Comparison of ENCODE assay signal across 25 mouse cellular contexts in genomic region chr14:121469601-121470000, GRCm38 (mm10). TPM values are rescaled to one million over a fixed set of nuclear protein-coding genes. Genes with fewer than 3 reads are reported as not detected.
A peak's percentile ranks its signal among the peaks of the same experiment; 100 is the strongest.
DNase-seq lines count a peak whose midpoint lies in the region; ATAC-seq lines count a peak whose summit lies in the region.
"Had no signal": no experiment of that assay in that cellular context is flagged by ENCODE, and none has a peak within 500 bp of the region (broad histone marks: within the 10 kb centered on the region; RNA-seq: fewer than 3 reads in every experiment).

No protein-coding gene starts in this region.

- no peaks in the 10 kb centered on the region for H3K9me3 ChIP-seq in heart, embryonic 10.5 days
- no peaks in the 10 kb centered on the region for H3K9me3 ChIP-seq in kidney, embryonic 14.5 days (ENCODE audit: control insufficient read depth, low read length)
- H3K9me3 ChIP-seq: embryonic facial prominence, embryonic 13.5 days; embryonic facial prominence, embryonic 15.5 days; forebrain, embryonic 10.5 days; forebrain, embryonic 12.5 days had no signal

- no peak overlapping the region for H3K4me3 ChIP-seq in heart, embryonic 10.5 days
- no peak overlapping the region for H3K4me3 ChIP-seq in kidney, embryonic 14.5 days (ENCODE audit: low read length)
- H3K4me3 ChIP-seq: embryonic facial prominence, embryonic 13.5 days; embryonic facial prominence, embryonic 15.5 days; erythroblast, embryonic 14.5 days; forebrain, embryonic 10.5 days; forebrain, embryonic 12.5 days had no signal

- no peak overlapping the region for H3K9ac ChIP-seq in kidney, embryonic 14.5 days (ENCODE audit: low read depth, low read length)
- H3K9ac ChIP-seq: embryonic facial prominence, embryonic 13.5 days; embryonic facial prominence, embryonic 15.5 days; forebrain, embryonic 12.5 days had no signal

- no peaks in the 10 kb centered on the region for H3K36me3 ChIP-seq in heart, embryonic 10.5 days
- H3K36me3 ChIP-seq in kidney, embryonic 14.5 days (ENCODE audit: control insufficient read depth, insufficient read depth, low read length): no peaks in the 10 kb centered on the region
- H3K36me3 ChIP-seq: embryonic facial prominence, embryonic 13.5 days; embryonic facial prominence, embryonic 15.5 days; forebrain, embryonic 10.5 days; forebrain, embryonic 12.5 days had no signal

- H3K4me2 ChIP-seq in kidney, embryonic 14.5 days (replicated peaks; ENCODE audit: low read depth, low read length): no peak overlapping the region
- H3K4me2 ChIP-seq: embryonic facial prominence, embryonic 13.5 days; embryonic facial prominence, embryonic 15.5 days; forebrain, embryonic 12.5 days had no signal

- no peaks in the 10 kb centered on the region for H3K27me3 ChIP-seq in heart, embryonic 10.5 days (ENCODE audit: insufficient read depth, poor library complexity, severe bottlenecking)
- H3K27me3 ChIP-seq in kidney, embryonic 14.5 days (ENCODE audit: control insufficient read depth, insufficient read depth, low read length): no peaks in the 10 kb centered on the region
- H3K27me3 ChIP-seq: embryonic facial prominence, embryonic 13.5 days; embryonic facial prominence, embryonic 15.5 days; forebrain, embryonic 12.5 days had no signal

- no peaks in the 10 kb centered on the region for H3K4me1 ChIP-seq in heart, embryonic 10.5 days
- H3K4me1 ChIP-seq in kidney, embryonic 14.5 days (ENCODE audit: control insufficient read depth, insufficient read depth, low read length): no peaks in the 10 kb centered on the region
- H3K4me1 ChIP-seq: embryonic facial prominence, embryonic 13.5 days; embryonic facial prominence, embryonic 15.5 days; forebrain, embryonic 10.5 days; forebrain, embryonic 12.5 days had no signal

- no peak for ATAC-seq in kidney, embryonic 14.5 days (ENCODE audit: low FRiP score, low TSS enrichment)
- ATAC-seq: forebrain, embryonic 14.5 days; forebrain, embryonic 16.5 days had no signal

- no peak overlapping the region for H3K27ac ChIP-seq in heart, embryonic 10.5 days
- no peak overlapping the region for H3K27ac ChIP-seq in kidney, embryonic 14.5 days (ENCODE audit: low read depth, low read length)
- H3K27ac ChIP-seq: embryonic facial prominence, embryonic 13.5 days; embryonic facial prominence, embryonic 15.5 days; forebrain, embryonic 10.5 days; forebrain, embryonic 12.5 days had no signal

- peak; percentile 1 for DNase-seq in heart, embryonic 10.5 days (ENCODE audit: low spot score)
- DNase-seq in heart, adult 18-20 months: no peak
- peak; percentile 38 for DNase-seq in kidney, adult 9 months
- DNase-seq: adrenal gland, adult 2 months; adrenal gland, postnatal 10 days; adrenal gland, postnatal 25 days; cerebellum, adult 11 months; cerebellum, adult 18-20 months; cerebellum, adult 8-10 months; cerebellum, adult 9-11 months; cerebellum, postnatal 14 days; cerebellum, postnatal 36 days; embryo, embryonic 11 days had no signal

RNA-seq across cellular contexts. Expression of gene Slc15a1, which starts 35.5 kb away (rescaled TPM):
- 0.04 TPM in 1 of 2 replicates, not detected in the other for polyA plus RNA-seq in heart, embryonic 10.5 days (2016; fragmentation: Nextera tagmentation; extraction: Ambion mirVana)
- total RNA-seq in heart, adult 18-20 months (2021): not detected
- 0.15 and 0.20 TPM in 2 replicates for polyA plus RNA-seq in kidney, embryonic 14.5 days (2014; fragmentation: Nextera tagmentation; extraction: Ambion mirVana)
- total RNA-seq: adrenal gland, postnatal 25 days; common myeloid progenitor, adult 5-6 weeks; MEL had no signal
- polyA plus RNA-seq: C2C12; embryonic facial prominence, embryonic 11.5 days; forebrain, embryonic 10.5 days; forebrain, embryonic 12.5 days; forebrain, embryonic 14.5 days; forebrain, embryonic 16.5 days had no signal

Comparison
In these comparisons a context has a peak if more than half of its experiments do, and no peak if none do; other contexts are left out.
1. DNase-seq: peak in heart, embryonic 10.5 days (single experiment) and kidney, adult 9 months (single experiment); none in heart, adult 18-20 months (0 of 2).